Mouse (Mus musculus) liver, embryonic 16.5 days (tissue): ENCODE data around the gene Olfr376. TPM values are rescaled to one million over a fixed set of nuclear protein-coding genes. Genes with fewer than 3 reads are reported as not detected.

Experiments used
- ATAC-seq: fragments of 200-750 bp; cut with Nextera tagmentation; 2 replicates; pipeline ENCODE4 v1.8.0; 2017; ENCODE audit warnings: low read depth, mild to moderate bottlenecking, moderate number of reproducible peaks, moderate library complexity
- H3K27ac ChIP-seq: fragments of 300-500 bp; sonication (generic); 2 replicates; pipeline ENCODE4 v1.5.1; 2014; ENCODE audit warnings: mild to moderate bottlenecking, low read length
- H3K27me3 ChIP-seq: fragments of 300-500 bp; sonication (generic); 2 replicates; pipeline ENCODE4 v1.6.1; 2014; ENCODE audit warnings: low read depth, low read length, mixed read lengths; ENCODE audit not compliant: control insufficient read depth, insufficient read depth
- H3K36me3 ChIP-seq: fragments of 300-500 bp; sonication (generic); 2 replicates; pipeline ENCODE4 v1.6.1; 2014; ENCODE audit warnings: mild to moderate bottlenecking; ENCODE audit not compliant: control insufficient read depth, insufficient read depth
- H3K4me1 ChIP-seq: fragments of 300-500 bp; sonication (generic); 2 replicates; pipeline ENCODE4 v1.6.1; 2014; ENCODE audit warnings: low read depth, low read length, mixed read lengths; ENCODE audit not compliant: control insufficient read depth
- H3K4me2 ChIP-seq: fragments of 300-500 bp; sonication (generic); 2 replicates; pipeline ENCODE4 v1.6.1; 2014; ENCODE audit warnings: low read depth, low read length, mixed read lengths
- H3K4me3 ChIP-seq: fragments of 300-500 bp; sonication (generic); 2 replicates; pipeline ENCODE4 v1.5.1; 2014; ENCODE audit warnings: low read depth, mild to moderate bottlenecking, low read length
- H3K9ac ChIP-seq: fragments of 300-500 bp; sonication (generic); 2 replicates; pipeline ENCODE4 v1.6.1; 2014; ENCODE audit warnings: low read depth, low read length
- H3K9me3 ChIP-seq: fragments of 300-500 bp; sonication (generic); replicated peaks from 2 replicates; pipeline ENCODE4 v1.6.1; 2016; ENCODE audit warnings: low read length; ENCODE audit not compliant: control insufficient read depth
- polyA plus RNA-seq: library from polyadenylated mRNA; unstranded; fragments of >200 nt; fragmentation: Nextera tagmentation; extraction: Ambion mirVana; gene quantifications from 2 replicates; pipeline ENCODE4 v1.2.1, GENCODE M21; 2015

The Olfr376 gene
- polyA plus RNA-seq, 1 experiment from 2014 or later: not detected

DNA sequence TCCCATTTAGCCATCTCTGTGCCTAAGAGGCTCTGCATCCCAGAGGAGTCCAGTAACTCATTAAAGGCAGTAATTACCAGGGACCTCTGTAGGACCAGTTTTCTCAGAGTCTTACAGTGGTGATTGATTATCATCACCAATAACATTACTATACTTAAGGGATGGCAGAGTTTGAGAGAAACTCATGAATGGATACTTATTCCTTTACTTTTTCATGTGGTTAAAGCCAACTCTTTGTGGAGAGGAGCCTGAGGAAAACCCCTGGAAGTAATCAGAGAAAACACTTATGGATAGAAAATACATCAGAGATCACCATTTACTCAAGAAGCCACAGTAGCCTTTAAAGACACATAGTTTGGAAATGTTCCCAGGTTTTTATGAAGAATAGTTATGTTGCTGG is 28.5 kb downstream of the Olfr376 start, which contains the start of gene Olfr1:
Gene Olfr1, minus strand, starts transcription at position 101 of the 400 bp plus-strand sequence.
- Histone ChIP-seq H3K4me3 (no peak within 1 kb of the TSS), H3K27me3 (no peaks in the 10 kb centered on the region), H3K36me3 (no peaks in the 10 kb centered on the region), H3K27ac (no peak within 1 kb of the TSS), H3K4me1 (no peaks in the 10 kb centered on the region), H3K9me3 (no peaks in the 10 kb centered on the region), H3K4me2 (no peak within 1 kb of the TSS), H3K9ac (no peak within 1 kb of the TSS)
- ATAC-seq: no peak

Other genes starting within 250 kb of the Olfr376 start
- 10.6 and 11.1 TPM in 2 replicates for gene Haspin, start 233.0 kb upstream of the Olfr376 start, polyA plus RNA-seq
- 0.11 and 0.22 TPM in 2 replicates for gene P2rx5, start 210.8 kb upstream of the Olfr376 start, polyA plus RNA-seq
- gene Emc6, start 194.2 kb upstream of the Olfr376 start, polyA plus RNA-seq: 69.5 and 72.1 TPM in 2 replicates
- gene Tax1bp3, start 194.2 kb upstream of the Olfr376 start, polyA plus RNA-seq: 33.6 and 33.8 TPM in 2 replicates
- 8.0 and 8.6 TPM in 2 replicates for gene Ctns, start 172.2 kb upstream of the Olfr376 start, polyA plus RNA-seq
- 3.0 and 4.4 TPM in 2 replicates for gene Shpk, start 171.8 kb upstream of the Olfr376 start, polyA plus RNA-seq
- gene Trpv1, start 137.0 kb upstream of the Olfr376 start, polyA plus RNA-seq: 0.48 and 0.65 TPM in 2 replicates
- 0.01 and 0.04 TPM in 2 replicates for gene Trpv3, start 103.9 kb upstream of the Olfr376 start, polyA plus RNA-seq
- 3.0 and 4.0 TPM in 2 replicates for gene Aspa, start 41.6 kb upstream of the Olfr376 start, polyA plus RNA-seq
- not detected in 2 replicates for gene Gm49340, start 41.5 kb upstream of the Olfr376 start, polyA plus RNA-seq
- 3.2 and 3.3 TPM in 2 replicates for gene Spata22, start 41.5 kb upstream of the Olfr376 start, polyA plus RNA-seq
- 0.08 and 0.22 TPM in 2 replicates for gene Olfr20, start 20.5 kb upstream of the Olfr376 start, polyA plus RNA-seq
- not detected in 2 replicates for gene Olfr1, start 28.4 kb downstream of the Olfr376 start, polyA plus RNA-seq
- not detected in 2 replicates for gene Olfr378, start 57.2 kb downstream of the Olfr376 start, polyA plus RNA-seq
- gene Olfr380, start 86.3 kb downstream of the Olfr376 start, polyA plus RNA-seq: not detected in 2 replicates
- gene Olfr381, start 120.4 kb downstream of the Olfr376 start, polyA plus RNA-seq: not detected in 2 replicates
- not detected in 2 replicates for gene Olfr382, start 146.0 kb downstream of the Olfr376 start, polyA plus RNA-seq
- gene Olfr385, start 221.8 kb downstream of the Olfr376 start, polyA plus RNA-seq: not detected in 2 replicates
- gene Olfr384, start 227.3 kb downstream of the Olfr376 start, polyA plus RNA-seq: not detected in 2 replicates